Mouse (Mus musculus): Measurements from ENCODE around the gene Olfr512. TPM values are rescaled to one million over a fixed set of nuclear protein-coding genes. Genes with fewer than 3 reads are reported as not detected.

Olfr512 gene
- polyA plus RNA-seq (2016; fragmentation: Nextera tagmentation; extraction: Ambion mirVana), result not detected in 2 replicates

DNA sequence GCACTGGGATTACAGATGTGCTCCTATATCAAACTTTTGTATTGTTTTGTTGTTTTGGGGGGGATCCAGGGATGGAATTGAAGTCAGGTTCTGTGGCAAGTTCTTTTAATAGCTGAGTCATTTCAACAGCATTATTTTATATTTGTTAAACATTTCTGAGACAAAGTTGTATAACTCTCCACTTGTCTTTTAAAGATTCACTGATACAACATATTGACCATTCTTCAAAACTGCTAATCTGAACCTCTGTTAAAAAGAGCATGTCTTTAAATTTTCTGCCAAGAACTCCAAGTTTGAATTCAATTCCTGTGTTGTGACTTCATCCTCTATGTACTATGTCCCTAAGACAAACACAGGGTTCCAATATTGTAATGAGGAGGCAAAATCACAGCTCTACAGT lies at the start of gene Olfr512:
Gene Olfr512 (plus strand): TSS at position 301 of the 400 bp plus-strand sequence.
- Histone ChIP-seq H3K4me1 (replicated peaks) (no peaks in the 10 kb centered on the region), H3K9ac (no peak within 1 kb of the TSS), H3K27me3 (replicated peaks) (no peaks in the 10 kb centered on the region), H3K27ac (ENCODE audit: poor library complexity, severe bottlenecking) (no peak within 1 kb of the TSS), H3K9me3 (replicated peaks) (peaks cover 3% of the 10 kb centered on the region; the same call in 1 of the 2 replicates), H3K4me2 (no peak within 1 kb of the TSS), H3K4me3 (no peak within 1 kb of the TSS), H3K36me3 (no peaks in the 10 kb centered on the region)
- ATAC-seq (ENCODE audit: insufficient number of reproducible peaks, low FRiP score), result no peak

DNA sequence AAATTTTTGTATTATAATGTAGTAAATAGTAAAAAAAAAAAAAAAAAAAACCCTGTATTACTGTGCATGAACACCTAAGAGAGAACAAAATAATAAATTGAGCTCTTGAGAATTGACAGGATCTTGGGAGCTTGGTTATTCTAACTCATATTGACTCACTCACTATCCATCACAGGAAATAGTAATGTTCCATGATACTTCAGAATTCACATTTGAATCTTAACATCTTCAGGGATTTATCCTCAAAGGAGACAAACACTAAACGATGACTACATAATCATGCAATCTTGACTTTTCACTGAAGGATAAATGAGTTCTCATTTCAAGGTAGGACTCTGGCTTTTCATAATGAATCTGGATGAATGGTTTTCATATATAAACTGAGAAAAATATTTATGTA lies 47.0 kb upstream of the Olfr512 start, which contains the start of gene Olfr510:
Gene Olfr510 (plus strand): TSS at position 301 of the 400 bp plus-strand sequence.
- Histone ChIP-seq H3K4me2 (no peak within 1 kb of the TSS), H3K4me3 (no peak within 1 kb of the TSS), H3K27me3 (replicated peaks) (no peaks in the 10 kb centered on the region), H3K27ac (ENCODE audit: poor library complexity, severe bottlenecking) (no peak within 1 kb of the TSS), H3K9ac (no peak within 1 kb of the TSS), H3K4me1 (replicated peaks) (no peaks in the 10 kb centered on the region), H3K36me3 (no peaks in the 10 kb centered on the region), H3K9me3 (replicated peaks) (0 out of 2 replicates have a peak, but pooled peaks cover 5% of the 10 kb centered on the region)
- WGBS, result 73% methylated on average over 1 of the region's 1 CpGs
- no peak for ATAC-seq (ENCODE audit: insufficient number of reproducible peaks, low FRiP score)

DNA sequence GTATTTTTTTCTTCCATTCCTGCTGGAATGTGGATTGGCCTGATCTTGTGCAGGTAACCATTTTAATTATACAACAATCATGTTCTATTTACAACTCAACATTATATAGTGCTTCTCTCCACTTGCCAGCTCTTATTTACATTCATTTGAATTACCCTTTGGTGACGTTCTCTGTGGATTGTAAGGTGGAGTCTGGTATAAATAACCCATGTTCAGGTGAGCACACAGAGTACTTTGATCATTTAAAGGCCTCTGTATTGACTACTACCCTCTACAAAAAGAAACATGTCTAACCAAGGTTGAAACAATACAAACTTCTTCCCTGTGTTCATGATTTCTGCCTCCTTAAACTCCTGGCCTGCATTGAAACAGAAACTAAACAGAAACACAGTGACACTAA lies 42.1 kb upstream of the Olfr512 start:
- ATAC-seq (ENCODE audit: insufficient number of reproducible peaks, low FRiP score), result no peak
- Histone ChIP-seq H3K4me3 (no peak overlapping the region), H3K27ac (ENCODE audit: poor library complexity, severe bottlenecking) (no peak overlapping the region), H3K27me3 (replicated peaks) (no peaks in the 10 kb centered on the region), H3K9me3 (replicated peaks) (0 out of 2 replicates have a peak, but pooled peaks cover 13% of the 10 kb centered on the region), H3K36me3 (no peaks in the 10 kb centered on the region), H3K4me2 (no peak overlapping the region), H3K9ac (no peak overlapping the region), H3K4me1 (replicated peaks) (no peaks in the 10 kb centered on the region)
- 78% methylated on average over 1 of the region's 1 CpGs for WGBS

DNA sequence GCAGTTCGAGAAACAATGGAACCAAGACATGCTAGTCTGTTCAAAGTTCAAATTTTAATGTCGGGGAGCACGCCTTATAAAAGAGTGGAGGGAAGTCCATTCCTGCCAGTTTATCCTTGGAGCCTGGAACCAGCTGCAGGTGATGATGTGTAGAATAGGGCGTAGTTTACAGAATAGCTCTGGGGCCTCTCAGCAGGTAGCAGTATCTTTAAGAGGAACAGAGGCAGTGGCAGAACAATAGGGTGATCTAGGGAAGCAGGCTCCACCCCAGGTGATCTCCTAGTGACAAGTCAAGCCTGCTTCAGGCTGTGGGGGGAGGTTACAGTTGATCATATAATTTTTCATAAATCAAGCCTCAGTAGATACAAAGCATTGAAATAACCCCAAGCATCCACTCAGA lies 34.2 kb upstream of the Olfr512 start:
- Histone ChIP-seq H3K27me3 (replicated peaks) (no peaks in the 10 kb centered on the region), H3K4me3 (no peak overlapping the region), H3K36me3 (no peaks in the 10 kb centered on the region), H3K4me2 (no peak overlapping the region), H3K4me1 (replicated peaks) (no peaks in the 10 kb centered on the region), H3K9me3 (replicated peaks) (peaks cover 14% of the 10 kb centered on the region), H3K9ac (no peak overlapping the region), H3K27ac (ENCODE audit: poor library complexity, severe bottlenecking) (no peak overlapping the region)
- no peak for ATAC-seq (ENCODE audit: insufficient number of reproducible peaks, low FRiP score)
- WGBS, result 81% methylated on average over 4 of the region's 4 CpGs

DNA sequence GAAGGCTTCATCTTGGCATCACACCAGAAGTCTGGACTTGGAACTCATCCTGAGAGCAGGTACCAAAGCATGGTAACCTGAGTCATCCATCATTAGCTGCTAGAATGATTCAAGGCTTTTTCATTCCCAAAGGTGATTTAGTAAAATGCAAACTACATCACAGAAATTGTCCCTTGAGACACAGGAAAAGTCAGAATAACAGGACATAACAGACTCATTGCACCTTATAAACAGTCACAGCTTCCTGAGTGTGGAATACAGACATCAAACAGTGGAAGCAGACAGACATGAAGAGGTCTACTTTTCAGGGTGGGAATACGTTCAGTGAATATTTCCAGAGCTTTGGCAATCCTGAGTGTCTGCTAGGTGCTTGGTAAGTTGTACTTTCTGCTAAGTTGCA lies 37.6 kb downstream of the Olfr512 start, which contains the start of gene Olfr513:
Gene Olfr513 (plus strand): TSS at position 301 of the 400 bp plus-strand sequence.
- Histone ChIP-seq H3K36me3 (no peaks in the 10 kb centered on the region), H3K9me3 (replicated peaks) (peaks cover 12% of the 10 kb centered on the region; the same call in 1 of the 2 replicates), H3K27me3 (replicated peaks) (no peaks in the 10 kb centered on the region), H3K4me1 (replicated peaks) (no peaks in the 10 kb centered on the region), H3K4me3 (no peak within 1 kb of the TSS), H3K4me2 (no peak within 1 kb of the TSS), H3K9ac (no peak within 1 kb of the TSS), H3K27ac (ENCODE audit: poor library complexity, severe bottlenecking) (no peak within 1 kb of the TSS)
- WGBS, result 83% methylated on average over 1 of the region's 1 CpGs
- no peak for ATAC-seq (ENCODE audit: insufficient number of reproducible peaks, low FRiP score)

DNA sequence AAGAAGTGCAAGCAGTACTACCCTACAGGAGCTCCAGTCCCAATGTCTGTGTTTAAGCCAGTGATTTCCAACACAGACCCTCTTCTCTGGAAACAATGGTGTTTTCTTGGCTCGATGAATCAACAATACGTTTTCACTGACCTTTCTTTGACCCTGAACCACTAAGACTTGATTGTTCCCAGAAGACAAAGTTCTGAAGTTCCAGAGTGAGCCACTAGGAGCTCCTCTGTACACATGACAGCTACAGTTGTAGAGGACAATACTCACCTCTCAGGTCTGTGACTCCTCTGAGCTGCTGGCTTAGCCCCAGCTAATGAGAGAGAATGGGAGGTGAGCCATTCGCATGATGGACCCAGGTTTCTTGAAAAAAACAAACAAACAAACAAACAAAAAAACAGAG lies 47.3 kb downstream of the Olfr512 start:
- H3K4me2 ChIP-seq, result no peak overlapping the region
- H3K9ac ChIP-seq, result no peak overlapping the region
- no peak overlapping the region for H3K4me3 ChIP-seq
- no peak overlapping the region for H3K27ac ChIP-seq (ENCODE audit: poor library complexity, severe bottlenecking)
- no peaks in the 10 kb centered on the region for H3K9me3 ChIP-seq (replicated peaks)
- ATAC-seq (ENCODE audit: insufficient number of reproducible peaks, low FRiP score), result no peak
- no peaks in the 10 kb centered on the region for H3K4me1 ChIP-seq (replicated peaks)
- no peaks in the 10 kb centered on the region for H3K27me3 ChIP-seq (replicated peaks)
- H3K36me3 ChIP-seq, result no peaks in the 10 kb centered on the region
- 42% methylated on average over 3 of the region's 3 CpGs for WGBS

Other genes starting within 250 kb of the Olfr512 start
- not detected in 2 replicates for gene Olfr498, start 248.0 kb upstream of the Olfr512 start, polyA plus RNA-seq (2016; fragmentation: Nextera tagmentation; extraction: Ambion mirVana)
- gene Olfr502, start 188.3 kb upstream of the Olfr512 start, polyA plus RNA-seq (2016; fragmentation: Nextera tagmentation; extraction: Ambion mirVana), result not detected in 2 replicates
- gene Olfr503, start 168.8 kb upstream of the Olfr512 start, polyA plus RNA-seq (2016; fragmentation: Nextera tagmentation; extraction: Ambion mirVana), result not detected in 2 replicates
- not detected in 2 replicates for gene Olfr504, start 147.5 kb upstream of the Olfr512 start, polyA plus RNA-seq (2016; fragmentation: Nextera tagmentation; extraction: Ambion mirVana)
- 0.05 TPM in 1 of 2 replicates, not detected in the other for gene Olfr506, start 102.5 kb upstream of the Olfr512 start, polyA plus RNA-seq (2016; fragmentation: Nextera tagmentation; extraction: Ambion mirVana)
- gene Olfr507, start 91.5 kb upstream of the Olfr512 start, polyA plus RNA-seq (2016; fragmentation: Nextera tagmentation; extraction: Ambion mirVana), result not detected in 2 replicates
- not detected in 2 replicates for gene Olfr508, start 83.3 kb upstream of the Olfr512 start, polyA plus RNA-seq (2016; fragmentation: Nextera tagmentation; extraction: Ambion mirVana)
- not detected in 2 replicates for gene Olfr509, start 61.4 kb upstream of the Olfr512 start, polyA plus RNA-seq (2016; fragmentation: Nextera tagmentation; extraction: Ambion mirVana)
- not detected in 2 replicates for gene Olfr510, start 46.9 kb upstream of the Olfr512 start, polyA plus RNA-seq (2016; fragmentation: Nextera tagmentation; extraction: Ambion mirVana)
- not detected in 2 replicates for gene Olfr513, start 37.7 kb downstream of the Olfr512 start, polyA plus RNA-seq (2016; fragmentation: Nextera tagmentation; extraction: Ambion mirVana)
- not detected in 2 replicates for gene Olfr514, start 112.7 kb downstream of the Olfr512 start, polyA plus RNA-seq (2016; fragmentation: Nextera tagmentation; extraction: Ambion mirVana)
- not detected in 2 replicates for gene Olfr516, start 137.2 kb downstream of the Olfr512 start, polyA plus RNA-seq (2016; fragmentation: Nextera tagmentation; extraction: Ambion mirVana)
- not detected in 2 replicates for gene Olfr517, start 159.1 kb downstream of the Olfr512 start, polyA plus RNA-seq (2016; fragmentation: Nextera tagmentation; extraction: Ambion mirVana)
- gene Olfr518, start 171.7 kb downstream of the Olfr512 start, polyA plus RNA-seq (2016; fragmentation: Nextera tagmentation; extraction: Ambion mirVana), result not detected in 2 replicates
- not detected in 2 replicates for gene Olfr519, start 181.1 kb downstream of the Olfr512 start, polyA plus RNA-seq (2016; fragmentation: Nextera tagmentation; extraction: Ambion mirVana)
- 8.0 and 8.1 TPM in 2 replicates for gene Nlrp10, start 216.9 kb downstream of the Olfr512 start, polyA plus RNA-seq (2016; fragmentation: Nextera tagmentation; extraction: Ambion mirVana)
- 50.3 and 52.1 TPM in 2 replicates for gene Eif3f, start 221.1 kb downstream of the Olfr512 start, polyA plus RNA-seq (2016; fragmentation: Nextera tagmentation; extraction: Ambion mirVana)
- 0.54 and 0.61 TPM in 2 replicates for gene Tub, start 237.0 kb downstream of the Olfr512 start, polyA plus RNA-seq (2016; fragmentation: Nextera tagmentation; extraction: Ambion mirVana)

All from heart, embryonic 12.5 days (tissue).